Mouse (Mus musculus) thymus, adult 2 months (tissue): ENCODE results near the gene Mgat4c. TPM values are rescaled to one million over a fixed set of nuclear protein-coding genes. Genes with fewer than 3 reads are reported as not detected.

Experiments
- DNase-seq: peaks from one replicate; pipeline ENCODE4 v3.0.0; 2021
- H3K27ac ChIP-seq: fragments of 200-500 bp; 2 replicates; pipeline ENCODE4 v1.5.1; 2012; ENCODE audit warnings: low read length, control low read depth; ENCODE audit not compliant: control insufficient read depth, insufficient read depth
- H3K27me3 ChIP-seq: fragments of 200-500 bp; 2 replicates; pipeline ENCODE4 v1.6.1; 2012; ENCODE audit warnings: mild to moderate bottlenecking, low read length, moderate library complexity, mixed read lengths; ENCODE audit not compliant: control insufficient read depth, insufficient read depth
- H3K36me3 ChIP-seq: fragments of 200-500 bp; 2 replicates; pipeline ENCODE4 v1.6.1; 2012; ENCODE audit warnings: mild to moderate bottlenecking, low read length, moderate library complexity; ENCODE audit not compliant: control insufficient read depth, insufficient read depth
- H3K4me1 ChIP-seq: fragments of 200-500 bp; replicated peaks from 2 replicates; pipeline ENCODE4 v1.6.1; 2012; ENCODE audit warnings: low read length; ENCODE audit not compliant: control insufficient read depth, insufficient read depth
- H3K4me3 ChIP-seq: fragments of 200-500 bp; 2 replicates; pipeline ENCODE4 v1.5.1; 2012; ENCODE audit warnings: mild to moderate bottlenecking, low read length, control low read depth, moderate library complexity; ENCODE audit not compliant: control insufficient read depth, insufficient read depth
- CTCF ChIP-seq: fragments of 200-500 bp; IDR thresholded peaks from 2 replicates; pipeline ENCODE4 v1.5.1; 2012; ENCODE audit warnings: mild to moderate bottlenecking, control low read depth, low read length, moderate library complexity, borderline replicate concordance; ENCODE audit not compliant: control insufficient read depth, poor library complexity, insufficient read depth; ENCODE audit errors: extremely low read depth
- POLR2A ChIP-seq: fragments of 200-500 bp; IDR thresholded peaks from 2 replicates; pipeline ENCODE4 v1.6.1; 2012; ENCODE audit warnings: mild to moderate bottlenecking, low read length, control low read depth, moderate library complexity; ENCODE audit not compliant: control insufficient read depth, poor library complexity, insufficient read depth; ENCODE audit errors: extremely low read depth
- WGBS: fragments of 180-500 bp; shearing (Covaris S2); methylation state at CpG from one replicate; pipeline ENCODE4 v1.1.7; 2018; 5-methylcytosine and 5-hydroxymethylcytosine counted together
- polyA plus RNA-seq: library from polyadenylated mRNA; depleted of rRNA; stranded (reverse); fragments of >200 nt; gene quantifications from 2 replicates; pipeline ENCODE4 v1.2.3, GENCODE M21; 2012

The Mgat4c gene
- polyA plus RNA-seq, 1 experiment, result not detected

GRCm38 (mm10) chr10:102123153-102123552, 441.9 kb downstream of the Mgat4c start:
- no peak for DNase-seq
- Histone ChIP-seq H3K27ac (no peak overlapping the region), H3K27me3 (no peaks in the 10 kb centered on the region), H3K4me1 (no peaks in the 10 kb centered on the region), H3K4me3 (no peak overlapping the region), H3K36me3 (no peaks in the 10 kb centered on the region)
- WGBS, result 90% methylated on average over 1 of the region's 1 CpGs
- TF ChIP-seq CTCF (no peak), POLR2A (no peak)

DNA sequence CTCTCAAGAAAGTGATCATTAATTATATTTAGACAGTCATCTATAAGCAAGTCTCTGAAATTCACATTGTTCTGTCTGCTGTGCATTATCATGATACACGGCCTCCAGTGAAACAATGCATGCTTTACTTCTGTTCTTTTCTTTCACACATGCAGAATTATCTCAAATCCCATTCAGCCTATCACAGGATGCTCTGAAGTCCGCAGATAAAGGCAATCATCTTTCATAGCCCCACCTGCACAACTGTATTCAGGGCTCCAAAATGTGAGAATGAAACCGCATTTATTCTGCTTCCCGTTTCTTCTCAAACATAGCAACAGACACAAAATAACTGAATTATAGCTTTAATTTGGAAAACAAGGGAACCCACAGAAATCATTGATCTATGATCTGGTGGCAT, 446.1 kb downstream of the Mgat4c start:
- WGBS, result 84% methylated on average over 4 of the region's 4 CpGs
- H3K4me1 ChIP-seq, result no peaks in the 10 kb centered on the region
- TF ChIP-seq POLR2A (no peak), CTCF (no peak)
- no peaks in the 10 kb centered on the region for H3K27me3 ChIP-seq
- DNase-seq, result no peak
- no peaks in the 10 kb centered on the region for H3K36me3 ChIP-seq
- H3K27ac ChIP-seq, result no peak overlapping the region
- H3K4me3 ChIP-seq, result no peak overlapping the region

DNA sequence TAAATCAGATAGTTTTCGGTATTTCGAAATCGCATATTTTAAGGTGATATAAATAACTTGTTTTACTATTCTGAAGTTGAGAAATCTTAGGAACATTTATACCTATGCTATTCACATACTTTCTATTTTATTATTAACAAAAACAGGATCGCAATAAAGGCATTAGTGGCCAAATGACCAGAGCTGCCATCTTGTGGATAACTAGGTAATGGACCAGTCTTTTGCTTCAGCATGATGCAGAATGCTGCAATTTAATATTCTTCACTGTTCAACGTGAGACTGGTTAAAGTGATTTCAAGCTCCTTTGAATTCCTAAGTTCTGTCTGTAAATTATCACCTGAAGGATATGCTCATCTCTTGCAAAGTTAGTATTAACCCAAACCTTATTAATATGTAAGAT, 473.6 kb downstream of the Mgat4c start:
- no peak for TF ChIP-seq POLR2A
- TF ChIP-seq CTCF, result no peak
- Histone ChIP-seq H3K27me3 (no peaks in the 10 kb centered on the region), H3K27ac (no peak overlapping the region), H3K4me1 (no peaks in the 10 kb centered on the region), H3K4me3 (no peak overlapping the region), H3K36me3 (no peaks in the 10 kb centered on the region)
- WGBS, result 74% methylated on average over 5 of the region's 5 CpGs
- DNase-seq, result no peak

DNA sequence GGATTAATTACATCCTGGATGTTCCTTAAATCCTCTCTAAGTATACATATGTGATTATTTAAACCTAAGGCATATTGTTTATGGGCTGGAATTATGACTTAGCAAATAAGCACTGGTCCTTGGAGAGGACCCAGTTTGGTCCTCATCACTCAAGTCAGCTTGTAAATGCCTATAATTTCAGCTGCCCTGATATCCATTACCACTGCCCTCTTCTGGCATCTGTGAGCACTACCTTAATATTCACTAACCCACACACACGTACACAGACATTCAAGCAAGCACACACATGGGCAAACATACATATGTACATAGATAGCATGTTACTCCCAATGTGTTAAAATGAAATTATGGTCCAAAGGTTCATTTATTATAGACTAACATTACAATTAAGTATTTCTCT, 474.6 kb downstream of the Mgat4c start:
- WGBS, result 53% methylated on average over 1 of the region's 1 CpGs
- no peak for TF ChIP-seq CTCF
- H3K4me1 ChIP-seq, result no peaks in the 10 kb centered on the region

GRCm38 (mm10) chr10:102158809-102159208, 477.5 kb downstream of the Mgat4c start:
- H3K4me1 ChIP-seq, result no peaks in the 10 kb centered on the region
- WGBS, result 65% methylated on average over 12 of the region's 12 CpGs
- no peaks in the 10 kb centered on the region for H3K27me3 ChIP-seq
- H3K27ac ChIP-seq, result no peak overlapping the region
- no peak for DNase-seq
- H3K36me3 ChIP-seq, result no peaks in the 10 kb centered on the region
- H3K4me3 ChIP-seq, result no peak overlapping the region
- no peak for TF ChIP-seq CTCF
- TF ChIP-seq POLR2A, result no peak

More for the DNA sequence above, 474.6 kb downstream of the Mgat4c start:
- no peaks in the 10 kb centered on the region for H3K36me3 ChIP-seq
- H3K27me3 ChIP-seq, result no peaks in the 10 kb centered on the region
- no peak for DNase-seq
- H3K27ac ChIP-seq, result no peak overlapping the region
- H3K4me3 ChIP-seq, result no peak overlapping the region

- Histone ChIP-seq H3K36me3 (no peaks in the 10 kb centered on the region), H3K27ac (no peak overlapping the region), H3K4me3 (no peak overlapping the region), H3K4me1 (no peaks in the 10 kb centered on the region), H3K27me3 (no peaks in the 10 kb centered on the region)
- no peak for DNase-seq
- 85% methylated on average over 3 of the region's 3 CpGs for whole genome bisulfite sequencing
- no peak for TF ChIP-seq CTCF
- TF ChIP-seq POLR2A, result no peak
Observed at GRCm38 (mm10) chr10:102184726-102185125, 503.4 kb downstream of the Mgat4c start.

- WGBS, result 95% methylated on average over 1 of the region's 1 CpGs
- DNase-seq, result no peak
- Histone ChIP-seq H3K4me3 (no peak overlapping the region), H3K36me3 (no peaks in the 10 kb centered on the region), H3K4me1 (no peaks in the 10 kb centered on the region), H3K27me3 (no peaks in the 10 kb centered on the region), H3K27ac (no peak overlapping the region)
- no peak for TF ChIP-seq POLR2A
- no peak for TF ChIP-seq CTCF
Observed at GRCm38 (mm10) chr10:102191646-102192045, 510.4 kb downstream of the Mgat4c start.
